Mouse (Mus musculus) testis, adult 2 months (tissue): ENCODE results near the gene Chst5.
A peak's percentile ranks its signal among the peaks of the same experiment; 100 is the strongest.

Source experiments
- CTCF ChIP-seq: fragments of 200-500 bp; IDR thresholded peaks from 2 replicates; pipeline ENCODE4 v1.5.1; 2012; ENCODE audit warnings: low read depth, mild to moderate bottlenecking, inconsistent platforms, low read length, moderate library complexity; ENCODE audit not compliant: control insufficient read depth, insufficient read depth, insufficient replicate concordance
- POLR2A ChIP-seq: fragments of 200-500 bp; IDR thresholded peaks from 2 replicates; pipeline ENCODE4 v1.6.1; 2012; ENCODE audit warnings: low read depth, mild to moderate bottlenecking, inconsistent platforms, low read length, moderate library complexity; ENCODE audit not compliant: control insufficient read depth

GRCm38 (mm10) chr8:111941101-111941454 is 30.8 kb upstream of the Chst5 start:
- TF ChIP-seq CTCF: no peak
- peak; percentile 25; the same call in 1 of the 2 replicates for TF ChIP-seq POLR2A
